Mouse (Mus musculus) layer of hippocampus, adult 2 months (tissue): ENCODE measurements around the gene Adssl1. TPM values are rescaled to one million over a fixed set of nuclear protein-coding genes. Genes with fewer than 3 reads are reported as not detected.

Experiments
- DNase-seq, 2 experiments: peaks; one replicate each; pipeline ENCODE4 v3.0.0; 2022; ENCODE audit warnings: low spot score in 2 of 2
- H3K27ac ChIP-seq: fragments of 200-600 bp; 2 replicates; pipeline ENCODE4 v1.8.1; 2022
- H3K4me3 ChIP-seq: fragments of 200-600 bp; 2 replicates; pipeline ENCODE4 v1.8.1; 2022; ENCODE audit warnings: mild to moderate bottlenecking
- CTCF ChIP-seq: fragments of 200-600 bp; conservative IDR thresholded peaks from 2 replicates; pipeline ENCODE4 v1.8.1; 2022; ENCODE audit warnings: antibody characterized with exemption, mild to moderate bottlenecking, moderate library complexity
- long read RNA-seq, 2 experiments: library from polyadenylated mRNA; stranded (forward); transcript quantifications; one replicate each; pipeline ENCODE4 v2.0.0; 2021; ENCODE audit warnings: borderline mapping rate in 2 of 2
- total RNA-seq, 2 experiments: library from RNA; stranded (reverse); gene quantifications; 2 replicates each; pipeline ENCODE4 v1.2.3; 2021

The Adssl1 gene
- total RNA-seq: 10 to 100 TPM; 10.1 to 10.6 TPM
- long read RNA-seq, experiment 1, transcript Adssl1-201 (13 exons, 1,777 nt): major isoform, 5 of 8 reads
- long read RNA-seq, experiment 1, partial matches to known transcripts: 0 of 8 reads
- long read RNA-seq, experiment 1, other reads (novel, unspliced or antisense): 3 of 8 reads
- long read RNA-seq, experiment 2, transcript Adssl1-201 (13 exons, 1,777 nt): major isoform, 9 of 10 reads
- long read RNA-seq, experiment 2, partial matches to known transcripts: 1 of 10 reads
- long read RNA-seq, experiment 2, other reads (novel, unspliced or antisense): 0 of 10 reads

DNA sequence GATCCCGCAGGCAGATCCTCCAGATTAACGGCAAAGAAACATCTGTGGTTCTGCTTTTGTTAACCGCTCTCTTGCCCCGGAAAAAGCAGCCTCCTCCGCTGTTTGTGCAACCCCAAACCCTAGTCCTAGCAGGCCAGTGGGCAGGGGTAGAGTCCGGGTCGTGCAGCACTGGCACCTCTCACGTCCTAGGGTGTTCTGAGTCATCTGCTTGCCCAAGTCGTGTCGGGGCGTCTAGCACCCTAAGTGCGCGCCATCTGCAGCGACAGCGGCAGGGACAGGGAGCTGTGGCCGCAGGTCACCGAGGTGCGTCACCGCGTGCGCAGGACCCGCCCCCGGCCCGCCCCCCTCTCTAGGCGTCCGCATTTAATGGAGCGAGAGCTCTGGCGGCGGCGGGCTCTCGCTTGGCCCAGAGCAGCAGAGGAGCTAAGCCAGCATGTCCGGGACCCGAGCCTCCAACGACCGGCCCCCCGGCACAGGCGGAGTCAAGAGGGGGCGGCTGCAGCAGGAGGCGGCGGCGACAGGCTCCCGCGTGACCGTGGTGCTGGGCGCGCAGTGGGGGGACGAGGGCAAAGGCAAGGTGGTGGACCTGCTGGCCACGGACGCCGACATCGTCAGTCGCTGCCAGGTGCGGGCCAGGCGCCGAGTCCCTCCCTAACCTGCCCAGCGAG, at the start of gene Adssl1:
Gene Adssl1 (plus strand): TSS at position 360 of the 668 bp plus-strand sequence.
- TF ChIP-seq CTCF: no peak
- no peak for DNase-seq
- H3K4me3 ChIP-seq: peak within 1 kb of the TSS; percentile 64
- H3K27ac ChIP-seq: peak within 1 kb of the TSS; percentile 88

- no peak overlapping the region for H3K4me3 ChIP-seq
- no peak for TF ChIP-seq CTCF
- DNase-seq: no peak
- peak overlapping the region; percentile 28; the same call in 1 of the 2 replicates for H3K27ac ChIP-seq
Measured at GRCm38 (mm10) chr12:112570160-112570559, 49.7 kb upstream of the Adssl1 start.

- no peak overlapping the region for H3K27ac ChIP-seq
- H3K4me3 ChIP-seq: no peak overlapping the region
- peak; percentile 61 for TF ChIP-seq CTCF
- no peak for DNase-seq
Measured at GRCm38 (mm10) chr12:112571064-112571463, 48.8 kb upstream of the Adssl1 start.

DNA sequence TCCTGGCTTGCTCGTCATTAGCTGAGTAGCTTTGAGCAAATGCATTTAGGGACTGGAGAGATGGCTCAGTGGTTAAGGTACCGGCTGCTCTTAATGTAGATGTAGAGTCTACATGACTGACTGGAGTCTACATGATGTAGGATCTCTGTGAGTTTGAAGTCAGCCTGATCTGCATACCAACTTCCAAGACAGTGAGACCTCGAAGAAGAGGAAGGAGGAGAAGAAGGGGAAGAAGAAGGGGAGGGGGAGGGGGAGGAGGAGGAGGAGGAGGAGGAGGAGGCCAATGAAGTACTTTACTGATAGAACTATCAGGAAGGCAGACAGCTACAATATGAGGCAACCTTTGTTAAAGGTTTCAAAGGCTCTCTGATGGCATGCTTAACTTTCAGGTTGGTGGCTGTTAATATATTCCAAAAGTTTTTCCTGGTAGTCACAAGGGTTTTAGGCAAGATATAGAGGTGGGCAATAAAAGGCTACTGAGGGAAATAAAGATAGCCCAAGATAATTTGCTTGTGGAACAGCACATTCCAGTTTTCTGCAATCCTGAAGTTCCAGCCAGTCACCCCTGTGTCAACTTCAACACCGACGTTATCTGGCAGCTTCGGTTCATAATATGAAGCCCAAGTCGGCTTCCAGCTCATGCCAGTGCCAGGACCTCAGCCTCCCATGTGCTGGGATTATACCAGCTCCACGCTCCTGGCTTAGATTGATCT, 44.4 kb upstream of the Adssl1 start:
- Histone ChIP-seq H3K4me3 (no peak overlapping the region), H3K27ac (no peak overlapping the region)
- TF ChIP-seq CTCF: no peak
- no peak for DNase-seq

DNA sequence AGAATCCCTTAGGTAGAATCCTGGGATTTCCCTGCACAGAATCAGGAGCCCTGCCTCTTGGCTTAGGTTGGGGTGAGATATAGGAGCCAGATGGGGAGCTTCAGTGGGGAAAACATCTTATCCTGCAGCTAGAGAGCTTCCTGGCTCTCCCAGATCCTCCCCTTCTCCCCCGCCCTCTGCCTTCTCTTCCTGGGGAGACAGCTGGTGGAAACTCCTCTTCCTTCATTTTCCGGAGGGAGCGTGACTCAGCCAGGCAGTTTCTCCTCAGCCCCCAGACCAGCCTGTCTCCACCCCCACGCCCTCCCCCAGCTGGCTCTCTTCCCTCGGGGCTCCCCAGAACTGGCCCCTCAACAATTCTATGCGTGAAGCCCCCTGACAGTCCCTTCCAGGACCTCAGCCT, 43.5 kb upstream of the Adssl1 start:
- DNase-seq: peak; percentile 61 to 82
- H3K4me3 ChIP-seq: no peak overlapping the region
- TF ChIP-seq CTCF: no peak
- H3K27ac ChIP-seq: peak overlapping the region; percentile 43; the same call in 1 of the 2 replicates

DNA sequence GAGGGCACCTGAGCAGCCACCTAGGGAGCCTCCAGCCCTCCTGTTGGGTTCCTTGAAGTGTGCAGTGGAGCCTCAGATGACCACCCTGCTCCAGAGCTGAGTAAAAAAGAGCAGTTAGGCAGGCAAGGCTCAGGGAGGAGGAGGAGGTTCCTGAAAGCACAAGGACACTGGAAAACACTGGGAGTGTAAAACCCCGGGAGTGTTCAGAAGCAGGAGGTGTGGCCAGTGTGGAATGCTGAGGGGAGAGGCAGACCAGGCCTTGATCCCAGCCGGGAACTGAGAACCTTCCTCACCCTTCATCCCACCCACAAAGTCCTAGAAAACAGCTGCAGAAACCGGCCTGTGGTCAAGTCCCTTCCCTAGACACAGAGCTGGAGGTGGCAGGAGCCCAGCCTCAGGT, 43.1 kb upstream of the Adssl1 start:
- DNase-seq: no peak
- peak overlapping the region; percentile 43; the same call in 1 of the 2 replicates for H3K27ac ChIP-seq
- TF ChIP-seq CTCF: no peak

GRCm38 (mm10) chr12:112578296-112579090, 41.4 kb upstream of the Adssl1 start:
- no peak for TF ChIP-seq CTCF
- Histone ChIP-seq H3K4me3 (no peak overlapping the region), H3K27ac (no peak overlapping the region)
- DNase-seq: no peak

More for the DNA sequence above, 43.1 kb upstream of the Adssl1 start:
- H3K4me3 ChIP-seq: no peak overlapping the region

DNA sequence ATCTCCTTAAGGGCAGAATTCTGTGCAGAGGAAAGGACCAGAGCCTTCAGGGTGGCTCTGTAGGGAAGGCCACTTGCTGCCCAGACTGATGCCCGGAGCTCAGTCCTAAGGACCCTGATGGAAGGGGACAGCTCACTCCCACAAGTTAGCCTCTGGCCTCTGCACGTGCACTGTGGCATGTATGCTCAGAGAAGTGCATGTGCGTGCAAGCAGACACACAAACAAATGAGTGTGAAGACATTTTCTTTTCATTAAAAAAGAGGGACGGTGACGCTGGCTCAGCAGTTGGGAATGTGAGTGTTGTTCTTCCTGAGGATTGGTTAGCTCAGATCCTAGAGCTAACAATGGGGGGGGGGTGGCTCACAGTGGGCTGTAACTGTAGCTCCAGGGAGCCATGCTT, 40.4 kb upstream of the Adssl1 start:
- H3K4me3 ChIP-seq: no peak overlapping the region
- H3K27ac ChIP-seq: no peak overlapping the region
- no peak for TF ChIP-seq CTCF
- DNase-seq: no peak

GRCm38 (mm10) chr12:112579926-112580325, 39.9 kb upstream of the Adssl1 start:
- H3K4me3 ChIP-seq: no peak overlapping the region
- no peak for TF ChIP-seq CTCF
- no peak for DNase-seq
- H3K27ac ChIP-seq: no peak overlapping the region

- Histone ChIP-seq H3K4me3 (no peak overlapping the region), H3K27ac (no peak overlapping the region)
- TF ChIP-seq CTCF: no peak
- DNase-seq: no peak
Measured at GRCm38 (mm10) chr12:112581113-112581512, 38.7 kb upstream of the Adssl1 start.

DNA sequence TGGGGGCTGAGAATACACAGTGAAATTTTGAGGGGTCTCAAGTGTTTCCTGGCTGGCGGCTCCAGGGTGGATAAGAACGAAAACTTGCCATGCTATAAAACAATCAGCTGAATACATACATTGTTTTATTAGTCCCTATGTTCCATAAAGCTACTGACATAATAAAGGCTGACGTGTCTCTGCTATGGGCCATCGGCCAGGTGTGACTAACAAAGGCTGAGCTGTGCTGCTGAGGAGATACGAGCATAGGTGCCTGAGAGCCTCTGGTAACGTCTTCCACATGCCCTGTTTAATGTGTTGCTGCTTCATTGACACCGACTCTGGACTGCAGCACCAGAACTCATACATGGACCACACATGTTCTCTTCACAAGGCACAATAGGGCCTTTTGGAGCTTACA, 34.9 kb upstream of the Adssl1 start:
- Histone ChIP-seq H3K27ac (peak overlapping the region; percentile 93), H3K4me3 (no peak overlapping the region)
- no peak for TF ChIP-seq CTCF
- DNase-seq: no peak

- Histone ChIP-seq H3K4me3 (no peak overlapping the region), H3K27ac (peak overlapping the region; percentile 93)
- no peak; the same call in 1 of the 2 replicates for TF ChIP-seq CTCF
- DNase-seq: peak; percentile 68 to 74
Measured at GRCm38 (mm10) chr12:112585924-112586538, 33.8 kb upstream of the Adssl1 start.
